Mouse (Mus musculus) kidney, postnatal 36 days (tissue): ENCODE data around the gene Auts2.

Source experiments
- DNase-seq, 2 experiments: peaks; one replicate each; pipeline ENCODE4 v3.0.0; 2021 to 2022; ENCODE audit warnings: mixed read lengths in 2 of 2

Auts2 gene

GRCm38 (mm10) chr5:132380261-132380660 lies 162.9 kb downstream of the Auts2 start:
- no peak for DNase-seq

DNA sequence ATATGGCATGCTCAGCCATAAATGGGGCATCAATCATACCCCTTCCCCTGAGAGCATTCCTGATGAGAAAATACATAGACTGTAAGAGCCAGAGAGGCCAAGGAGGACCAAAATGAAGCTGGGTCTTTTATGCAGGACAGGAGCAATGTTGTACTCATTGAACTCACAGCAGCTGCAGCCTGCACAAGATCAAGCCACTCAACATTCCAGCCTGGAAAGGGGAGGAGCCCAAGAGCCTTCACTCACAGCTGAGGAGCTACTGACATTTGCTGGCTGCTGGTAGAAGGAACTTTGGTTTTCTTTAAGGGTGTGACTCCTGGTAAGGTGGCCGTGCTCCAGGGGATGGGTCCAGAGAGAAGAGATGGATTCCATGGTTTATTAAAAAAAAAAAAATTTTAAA lies 164.2 kb downstream of the Auts2 start:
- DNase-seq: no peak

GRCm38 (mm10) chr5:132375130-132375529 lies 168.0 kb downstream of the Auts2 start:
- no peak for DNase-seq

GRCm38 (mm10) chr5:132373471-132374075 lies 169.6 kb downstream of the Auts2 start:
- no peak for DNase-seq

GRCm38 (mm10) chr5:132372605-132373004 lies 170.5 kb downstream of the Auts2 start:
- DNase-seq: no peak

DNA sequence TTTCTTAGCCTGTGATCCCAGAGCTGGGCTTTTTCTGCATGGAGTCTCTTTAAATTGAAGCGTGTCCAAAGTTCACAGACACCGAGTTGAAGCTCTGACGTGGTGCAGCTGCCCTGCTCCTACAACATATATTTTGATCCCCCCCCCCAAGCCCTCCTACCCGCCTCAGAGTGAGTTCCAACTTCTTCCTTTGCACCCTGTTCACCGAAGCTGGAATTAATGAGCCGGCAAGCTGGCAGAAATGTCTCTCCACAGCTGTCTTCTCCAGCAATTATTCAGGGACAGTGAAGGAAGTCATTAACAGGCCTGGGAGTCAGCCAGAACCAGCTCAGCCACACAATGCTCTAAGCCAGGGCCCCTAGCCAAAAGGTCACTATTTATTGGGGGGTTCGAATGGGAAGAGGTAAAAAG lies 174.5 kb downstream of the Auts2 start:
- DNase-seq: peak; percentile 60 to 76

DNA sequence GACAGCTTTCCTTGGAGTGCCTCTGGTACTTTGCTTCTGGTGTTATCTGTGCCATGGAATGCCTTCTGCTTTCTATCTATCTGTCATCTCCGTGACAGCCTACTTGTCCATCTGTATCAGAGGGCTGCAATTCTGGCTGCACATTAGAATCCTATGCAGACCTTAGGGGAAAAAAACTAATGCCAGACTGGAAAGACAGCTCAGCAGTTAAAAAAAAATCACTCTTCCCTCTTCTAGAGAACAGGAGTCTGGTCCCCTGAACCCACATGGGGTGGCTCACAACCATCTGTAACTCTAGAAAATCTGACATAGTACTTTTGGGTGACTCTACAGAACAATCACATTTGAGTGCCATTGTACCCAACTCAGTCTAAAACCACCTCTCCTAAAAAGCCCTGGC lies 181.9 kb downstream of the Auts2 start:
- DNase-seq: no peak

- DNase-seq: no peak
Observed at GRCm38 (mm10) chr5:132357726-132358125, 185.4 kb downstream of the Auts2 start.

DNA sequence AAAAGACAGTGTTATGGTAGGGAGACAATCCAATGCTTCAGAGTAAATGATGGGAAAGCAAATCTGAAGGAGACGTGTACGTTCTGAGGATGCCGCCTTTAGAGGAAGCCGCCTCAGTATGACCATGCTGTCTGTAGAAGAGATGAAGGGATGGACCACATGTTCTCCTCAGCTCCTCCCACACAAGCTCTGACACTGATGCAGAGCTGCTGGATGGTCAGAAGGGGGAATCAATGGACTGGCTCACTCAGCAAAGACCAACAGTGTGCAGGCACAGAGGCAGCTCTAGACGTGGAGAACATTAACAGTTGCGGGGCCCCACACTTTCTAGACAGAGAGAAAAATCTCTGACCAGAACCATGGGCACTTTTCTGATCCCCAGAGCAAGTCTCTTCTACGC lies 187.2 kb downstream of the Auts2 start:
- no peak for DNase-seq

DNA sequence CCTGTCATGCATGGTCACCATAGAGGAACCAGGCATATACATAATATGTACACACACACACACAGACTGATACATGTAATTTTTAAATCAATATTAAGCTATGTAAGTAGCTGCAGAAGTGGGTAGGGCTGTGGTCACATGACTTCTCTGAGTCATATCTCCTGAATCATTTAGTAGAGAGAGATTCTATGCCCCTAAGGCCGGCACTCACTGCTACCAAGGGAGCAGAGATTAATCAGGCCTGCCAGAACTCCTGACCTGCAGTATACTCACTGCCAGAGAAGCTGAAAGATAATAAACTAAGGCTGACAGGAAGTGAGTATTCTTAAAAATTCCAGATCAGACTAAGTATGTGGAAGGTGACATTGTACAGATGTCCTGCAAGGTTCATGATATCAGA lies 190.7 kb downstream of the Auts2 start:
- no peak for DNase-seq

DNA sequence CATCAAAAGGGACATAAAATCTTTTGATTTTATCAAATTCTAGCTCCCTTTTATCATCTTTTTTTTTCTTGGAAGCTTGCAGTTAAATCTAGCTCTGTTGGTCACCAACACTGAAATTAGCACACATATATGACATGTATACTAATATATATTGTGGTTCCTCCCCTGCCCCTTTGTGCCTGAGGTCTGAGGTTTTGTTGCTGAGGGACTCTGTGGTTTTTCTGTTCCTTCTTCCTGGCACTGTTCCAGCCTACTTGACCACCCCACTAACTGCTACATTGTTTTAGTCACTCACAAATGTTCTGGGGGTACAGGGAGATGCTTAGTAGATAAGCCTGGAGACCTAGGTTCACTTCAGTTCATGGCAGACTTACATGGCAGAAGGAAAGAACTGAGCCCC lies 192.0 kb downstream of the Auts2 start:
- no peak for DNase-seq

GRCm38 (mm10) chr5:132341315-132341714 lies 201.8 kb downstream of the Auts2 start:
- no peak for DNase-seq

DNA sequence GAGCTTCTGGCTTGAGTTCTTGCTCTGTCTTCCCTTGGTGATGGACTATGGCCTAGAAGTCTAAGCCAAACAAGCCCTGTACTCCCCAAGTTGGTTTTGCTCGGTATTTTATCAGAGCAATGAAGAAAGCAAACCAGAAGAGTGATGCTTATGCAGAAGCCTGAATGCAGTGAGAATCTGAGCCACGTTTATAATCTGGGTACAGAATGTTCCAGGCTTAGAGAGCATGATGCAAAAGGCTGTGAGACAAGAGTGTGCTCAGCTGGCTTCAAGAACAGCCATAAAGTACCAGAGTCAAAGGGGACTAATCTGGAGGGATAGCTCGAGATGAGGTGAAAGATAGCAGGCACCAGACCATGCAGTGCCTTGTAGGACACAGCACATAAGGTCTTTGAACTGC lies 205.5 kb downstream of the Auts2 start:
- DNase-seq: peak in 1 of 2 experiments; percentile 7

DNA sequence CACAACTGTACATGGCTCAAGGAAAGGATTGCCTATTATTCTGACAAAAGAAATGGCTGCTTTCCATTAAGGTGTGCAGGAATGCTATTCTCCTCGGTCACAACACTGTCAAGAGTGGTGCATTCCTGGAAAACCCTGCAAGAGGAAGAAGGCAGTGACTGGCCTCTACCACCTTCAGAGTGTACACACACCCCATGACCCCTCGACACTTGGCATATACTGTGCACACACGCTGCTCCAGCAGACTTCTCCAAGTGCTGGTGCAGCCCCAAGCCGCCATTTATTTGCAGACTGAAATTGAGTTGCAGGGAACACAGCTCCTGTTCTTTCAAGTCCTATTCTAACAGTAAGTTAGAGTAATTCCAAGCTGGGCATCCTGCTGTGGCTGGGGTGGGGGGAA lies 207.4 kb downstream of the Auts2 start:
- no peak for DNase-seq

- DNase-seq: no peak
Observed at GRCm38 (mm10) chr5:132334796-132335195, 208.3 kb downstream of the Auts2 start.

- no peak for DNase-seq
Observed at GRCm38 (mm10) chr5:132333744-132334143, 209.4 kb downstream of the Auts2 start.

- DNase-seq: no peak
Observed at GRCm38 (mm10) chr5:132332521-132332920, 210.6 kb downstream of the Auts2 start.

- DNase-seq: peak in 1 of 2 experiments; percentile 9
Observed at GRCm38 (mm10) chr5:132329171-132329936, 213.8 kb downstream of the Auts2 start.

DNA sequence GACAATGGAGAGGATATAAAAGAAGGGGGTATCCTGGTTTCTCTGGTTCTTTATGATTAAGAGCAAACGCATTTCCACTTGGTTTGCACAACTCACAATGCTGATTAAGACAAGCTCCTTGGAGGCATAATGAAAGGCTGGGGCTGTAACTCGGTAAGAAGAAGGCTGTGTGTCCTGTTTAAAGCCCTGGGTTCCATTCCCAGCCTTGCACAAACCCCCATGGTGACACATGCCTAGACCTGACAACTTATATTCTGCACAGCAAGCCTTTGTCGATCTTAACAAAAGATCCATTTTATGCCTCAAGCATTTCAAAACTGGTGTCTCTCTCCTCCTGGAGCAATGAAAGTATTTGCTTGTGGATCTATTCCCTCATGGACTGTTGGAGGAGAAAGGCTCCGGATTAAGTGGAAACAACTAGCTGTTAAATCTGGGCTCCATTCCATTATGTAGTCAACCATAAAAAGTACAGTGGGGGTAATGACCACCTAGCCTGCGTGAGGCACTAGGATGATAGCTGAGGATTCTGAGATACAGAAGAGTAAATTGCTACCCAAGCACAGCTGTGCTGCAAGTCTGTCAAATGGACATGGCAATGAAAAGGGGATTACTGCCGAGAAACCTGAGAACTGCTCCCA lies 218.8 kb downstream of the Auts2 start:
- DNase-seq: no peak

GRCm38 (mm10) chr5:132323608-132324007 lies 219.5 kb downstream of the Auts2 start:
- peak; percentile 17 to 31 for DNase-seq

GRCm38 (mm10) chr5:132322971-132323370 lies 220.2 kb downstream of the Auts2 start:
- no peak for DNase-seq

DNA sequence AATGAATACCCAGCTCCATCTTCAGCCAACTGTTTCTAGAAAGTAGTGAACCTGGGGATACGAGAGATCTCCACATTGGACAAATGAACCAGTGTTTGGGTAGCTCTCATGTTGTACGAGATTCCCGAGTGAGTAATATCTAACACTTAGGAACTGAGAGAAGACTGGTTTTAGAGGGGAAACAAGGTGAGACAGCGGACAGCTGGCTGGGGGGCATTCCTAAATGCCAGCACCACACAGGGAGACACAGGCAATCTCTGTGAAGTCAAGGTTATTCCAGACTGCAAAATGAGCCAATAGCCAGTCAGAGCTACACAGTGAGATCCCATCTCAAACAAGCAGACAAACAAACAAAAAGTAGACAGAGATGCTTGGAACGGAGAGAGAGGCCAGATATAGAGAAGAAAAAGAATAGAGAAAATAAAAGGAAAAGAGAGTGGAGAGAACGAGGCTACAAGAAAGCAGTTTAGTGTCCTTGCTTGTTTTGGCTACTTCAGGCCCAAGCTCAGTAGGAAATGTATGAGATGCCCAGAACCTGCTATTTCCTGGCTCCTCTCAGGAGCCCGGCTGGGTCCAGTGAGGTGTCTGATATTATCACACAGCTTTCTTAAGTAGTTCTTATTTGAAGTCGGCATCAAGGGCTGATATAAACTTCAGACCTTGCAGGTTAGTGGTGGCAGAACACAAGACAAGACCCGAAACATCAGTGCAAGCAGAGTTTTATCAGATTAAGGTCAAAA lies 224.9 kb downstream of the Auts2 start:
- DNase-seq: no peak

DNA sequence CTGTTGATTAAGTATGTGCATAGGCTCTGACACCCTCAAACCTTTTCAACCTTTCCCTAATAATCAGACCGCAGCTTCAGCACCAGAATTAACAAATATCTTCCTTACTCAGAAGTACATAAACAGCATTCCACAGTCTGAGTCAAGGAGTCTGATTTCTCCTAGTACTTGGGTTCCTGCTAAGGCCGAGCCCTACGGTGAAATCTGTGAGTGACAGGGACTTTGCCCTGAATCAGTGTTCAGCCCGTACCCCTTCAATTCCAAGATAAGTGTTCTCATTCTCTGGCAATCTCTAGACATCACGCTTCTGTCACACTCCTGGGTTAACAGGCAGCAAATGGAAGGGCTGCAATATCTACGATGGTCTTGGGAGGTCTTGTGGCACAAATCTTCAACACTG lies 226.2 kb downstream of the Auts2 start:
- DNase-seq: no peak
